Mouse (Mus musculus) ES-Bruce4 (cell line): ENCODE data around the gene Dpp6.

ENCODE experiments used
- CTCF ChIP-seq: IDR thresholded peaks from one replicate; pipeline ENCODE4 v1.8.1; 2011; ENCODE audit warnings: low read depth, low read length
- POLR2A ChIP-seq: IDR thresholded peaks from one replicate; pipeline ENCODE4 v1.8.1; 2011; ENCODE audit warnings: low read length; ENCODE audit not compliant: insufficient read depth

GRCm38 (mm10) chr5:27657672-27658071, 840.7 kb downstream of the Dpp6 start:
- TF ChIP-seq CTCF (no peak), POLR2A (no peak)
